Mouse (Mus musculus): ENCODE measurements around the gene Tradd.
A peak's percentile ranks its signal among the peaks of the same experiment; 100 is the strongest.

Tradd gene

DNA sequence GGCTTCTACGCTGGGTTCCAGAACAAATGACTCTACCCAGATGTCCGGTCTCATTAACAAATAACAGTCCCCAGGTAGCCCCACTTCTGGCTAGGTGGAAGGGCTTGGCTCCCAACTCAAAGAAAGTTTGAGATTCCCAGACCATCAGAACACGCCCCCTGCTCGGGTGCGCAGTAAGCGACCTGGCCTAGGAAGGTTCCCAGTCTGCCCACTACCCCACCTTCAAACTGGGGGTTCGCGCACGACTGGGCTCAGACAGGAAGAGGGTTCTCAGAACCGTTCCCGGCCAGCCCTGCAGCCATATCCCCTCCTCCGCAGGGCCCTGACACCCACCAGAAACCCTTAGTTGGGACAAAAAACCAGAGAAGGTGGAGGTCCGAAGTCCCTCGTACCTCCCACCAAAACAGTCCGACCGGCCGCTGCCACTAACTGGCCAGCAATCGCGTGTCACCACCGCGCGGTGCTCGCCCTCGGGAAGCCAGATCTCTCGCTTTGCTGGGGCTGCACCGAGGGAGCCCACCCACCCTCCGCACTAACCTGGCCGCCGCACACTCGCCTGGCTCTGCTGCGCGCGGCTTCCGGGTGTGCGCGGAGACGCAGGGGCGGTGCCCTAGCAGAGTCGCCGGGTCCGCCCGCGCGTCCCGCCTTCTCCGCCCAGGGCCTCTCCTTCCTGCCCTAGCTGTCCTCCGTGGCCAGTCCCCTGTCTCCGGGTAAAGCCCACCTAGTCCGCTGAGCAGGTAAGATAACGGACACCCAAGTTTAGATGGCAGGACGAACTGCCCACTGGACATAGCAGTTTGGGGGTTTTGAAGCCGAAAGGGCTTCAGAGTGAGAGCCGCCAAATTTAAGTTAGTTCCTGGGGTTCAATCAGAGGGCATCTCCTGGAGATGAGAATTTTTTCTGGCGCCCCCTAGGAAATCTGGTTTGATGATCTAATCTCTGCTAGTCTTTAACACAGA is at the start of gene Tradd, which contains the start of gene Fbxl8:
TSS of gene Tradd (minus strand) at position 586 of the 959 bp plus-strand sequence.
TSS of gene Fbxl8 (plus strand) at position 625 of the 959 bp plus-strand sequence.
- DNase-seq = peak; percentile 56

DNA sequence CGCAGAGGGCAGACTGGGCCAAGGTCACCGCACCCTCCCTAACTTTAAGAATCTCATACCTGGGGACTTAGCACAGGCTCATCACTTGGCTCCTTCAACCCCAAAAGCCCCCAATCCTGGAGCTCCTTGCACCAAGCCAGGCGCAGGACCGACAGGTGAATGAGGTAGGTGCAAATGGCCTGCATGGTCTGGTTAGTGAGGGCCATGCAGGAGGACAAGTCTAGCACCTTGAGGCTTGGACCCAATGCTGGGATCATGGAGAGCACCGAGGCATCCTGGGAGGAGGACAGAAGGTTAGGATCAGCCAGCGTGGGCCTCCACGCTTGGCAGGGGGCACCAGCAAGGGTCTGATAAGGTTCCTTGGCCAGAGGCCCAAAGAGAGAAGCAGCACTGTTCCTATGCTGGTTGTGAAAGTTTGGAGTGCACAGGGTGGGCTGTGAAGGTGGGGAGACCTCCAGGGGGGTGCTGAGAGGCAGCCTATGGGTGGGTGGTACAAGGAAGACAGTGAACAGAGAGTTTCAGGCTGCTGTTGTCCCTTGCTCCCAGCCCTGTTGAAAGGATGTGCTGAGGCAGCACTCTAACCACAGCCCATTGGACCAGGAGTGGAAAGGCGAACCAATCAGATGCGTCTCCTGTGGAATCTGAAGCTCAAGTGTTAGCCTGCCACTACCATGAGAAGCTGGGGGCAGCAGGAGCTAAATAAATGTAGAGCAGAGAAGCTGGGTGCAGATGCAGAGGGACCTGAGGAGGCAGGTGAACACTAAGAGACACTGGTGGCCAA is 49.4 kb upstream of the Tradd start:
- DNase-seq = no peak

DNA sequence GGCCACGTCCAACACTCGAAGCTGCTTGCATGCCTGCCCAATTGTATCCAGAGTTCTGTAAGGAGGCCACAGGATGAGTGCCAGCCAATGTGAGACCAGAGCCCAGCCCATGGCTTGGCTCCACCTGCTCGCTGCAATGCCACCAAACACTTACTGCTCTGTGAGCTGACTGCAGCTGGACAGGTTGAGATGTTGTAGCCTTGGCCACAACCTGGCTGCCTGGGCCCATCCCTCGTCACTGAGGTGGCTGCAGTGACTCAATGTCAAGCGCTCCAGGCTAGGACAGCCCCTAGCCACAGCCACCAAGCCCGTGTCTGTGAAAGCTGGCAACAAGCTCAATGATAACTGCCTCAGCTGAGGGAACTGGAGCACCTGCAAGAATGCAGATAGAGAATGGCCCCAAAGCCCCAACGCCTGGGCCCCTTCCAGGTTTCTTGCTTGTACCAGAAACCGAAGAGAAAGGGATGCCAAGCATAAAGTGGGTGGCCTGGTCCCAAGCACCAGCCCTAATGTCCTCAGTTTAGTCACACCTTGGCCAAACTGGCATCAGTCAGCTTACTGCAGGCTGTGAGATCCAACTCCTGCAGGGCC is 48.6 kb upstream of the Tradd start:
- DNase-seq = peak; percentile 39

DNA sequence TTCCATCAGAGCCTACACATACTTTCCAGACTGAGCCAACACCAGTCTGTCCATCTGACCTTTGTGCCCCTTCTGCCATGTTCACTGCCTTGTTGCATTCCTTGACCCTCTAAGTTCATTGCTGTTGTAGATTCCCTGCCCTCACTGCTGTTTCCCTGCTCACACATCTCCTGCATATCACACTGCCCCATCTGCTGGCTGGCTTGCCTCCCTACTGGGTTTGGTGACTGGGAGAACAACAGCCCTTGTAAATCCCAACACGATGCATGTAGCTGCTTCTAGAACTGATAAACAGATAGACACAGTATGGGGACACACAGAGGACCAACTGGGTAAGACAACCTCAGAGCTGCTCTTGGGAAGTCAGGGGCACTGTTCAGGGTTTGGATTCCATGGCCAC is 47.3 kb upstream of the Tradd start:
- DNase-seq = no peak

DNA sequence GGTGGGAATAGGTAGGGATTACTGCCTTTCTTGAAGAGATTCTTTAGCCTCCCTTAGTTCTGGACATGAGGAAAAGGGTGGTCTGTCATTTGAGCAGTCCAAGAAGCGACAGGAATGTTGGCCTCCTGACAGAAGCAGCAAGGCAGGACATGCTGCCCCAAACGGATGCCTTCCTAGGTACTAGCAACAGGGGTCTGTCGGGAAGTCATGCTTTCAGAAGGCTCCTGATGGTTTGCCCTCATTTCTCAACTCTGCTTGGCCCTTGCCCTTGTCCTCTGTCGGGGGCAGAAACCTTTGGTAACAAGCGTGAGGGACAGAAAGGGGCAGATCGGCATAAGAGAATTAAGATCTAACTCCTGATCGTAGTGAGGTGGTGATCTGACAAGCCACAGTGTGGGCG is 45.7 kb upstream of the Tradd start:
- DNase-seq = peak; percentile 49

DNA sequence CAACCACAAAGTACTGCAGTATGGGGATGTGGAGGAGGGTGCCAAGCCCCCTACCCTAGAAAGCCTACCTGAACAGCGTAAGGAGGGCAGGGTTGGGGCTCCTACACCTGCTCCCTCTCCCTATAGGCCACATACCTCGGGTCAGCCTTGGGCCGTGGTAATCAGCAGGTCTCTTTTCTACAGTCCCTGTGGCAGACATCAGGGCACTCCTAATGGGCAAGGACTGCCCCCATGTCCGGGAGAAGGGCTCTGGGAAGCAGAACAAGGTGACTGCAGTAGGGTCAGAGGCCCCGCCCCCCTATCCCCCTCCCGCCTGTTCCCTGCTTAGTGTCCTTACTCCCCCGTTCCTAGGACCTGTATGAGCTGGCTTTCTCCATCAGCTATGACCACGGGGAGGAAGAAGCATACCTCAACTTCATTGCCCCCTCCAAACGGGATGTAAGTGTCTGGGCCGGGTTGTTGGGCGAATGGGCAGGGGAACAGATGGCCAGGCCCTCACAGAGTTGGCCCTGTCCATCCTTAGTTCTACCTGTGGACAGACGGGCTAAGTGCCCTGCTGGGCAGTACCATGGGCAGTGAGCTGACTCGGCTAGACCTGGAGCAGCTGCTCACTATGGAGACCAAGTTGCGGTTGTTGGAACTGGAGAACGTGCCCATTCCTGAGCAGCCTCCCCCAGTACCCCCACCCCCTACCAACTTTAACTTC is 44.9 kb upstream of the Tradd start:
- peak; percentile 90 for DNase-seq

DNA sequence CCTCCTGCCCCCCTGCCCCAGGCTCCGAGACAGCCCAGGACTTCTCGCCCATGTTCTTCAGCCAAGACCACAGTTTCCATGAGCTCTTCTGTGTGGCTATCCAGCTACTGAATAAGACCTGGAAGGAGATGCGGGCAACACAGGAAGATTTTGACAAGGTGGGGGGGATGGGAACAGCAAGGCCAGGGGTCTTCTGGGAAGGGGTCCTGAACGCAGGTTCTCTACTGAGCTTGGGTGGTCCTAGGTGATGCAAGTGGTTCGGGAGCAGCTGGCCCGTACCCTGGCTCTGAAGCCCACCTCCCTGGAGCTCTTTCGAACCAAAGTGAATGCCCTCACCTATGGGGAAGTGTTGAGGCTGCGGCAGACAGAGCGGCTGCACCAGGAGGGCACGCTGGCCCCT is 44.0 kb upstream of the Tradd start:
- peak; percentile 36 for DNase-seq

DNA sequence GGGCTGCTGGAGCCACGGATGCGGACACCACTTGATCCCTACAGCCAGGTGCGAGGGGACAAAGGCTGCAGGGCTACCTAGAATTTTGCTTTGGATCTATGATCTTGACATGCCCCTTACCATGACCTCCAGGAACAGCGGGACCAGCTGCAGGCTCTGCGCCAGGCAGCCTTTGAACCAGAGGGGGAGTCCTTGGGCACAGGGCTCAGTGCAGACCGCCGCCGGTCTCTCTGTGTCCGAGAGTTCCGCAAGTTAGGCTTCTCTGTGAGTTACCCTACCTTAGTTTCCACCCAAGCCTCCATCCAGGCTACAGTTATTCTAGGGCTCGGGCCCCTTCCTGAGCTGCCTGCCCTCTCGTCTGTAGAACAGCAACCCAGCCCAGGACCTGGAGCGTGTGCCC is 43.3 kb upstream of the Tradd start:
- DNase-seq = peak; percentile 31

DNA sequence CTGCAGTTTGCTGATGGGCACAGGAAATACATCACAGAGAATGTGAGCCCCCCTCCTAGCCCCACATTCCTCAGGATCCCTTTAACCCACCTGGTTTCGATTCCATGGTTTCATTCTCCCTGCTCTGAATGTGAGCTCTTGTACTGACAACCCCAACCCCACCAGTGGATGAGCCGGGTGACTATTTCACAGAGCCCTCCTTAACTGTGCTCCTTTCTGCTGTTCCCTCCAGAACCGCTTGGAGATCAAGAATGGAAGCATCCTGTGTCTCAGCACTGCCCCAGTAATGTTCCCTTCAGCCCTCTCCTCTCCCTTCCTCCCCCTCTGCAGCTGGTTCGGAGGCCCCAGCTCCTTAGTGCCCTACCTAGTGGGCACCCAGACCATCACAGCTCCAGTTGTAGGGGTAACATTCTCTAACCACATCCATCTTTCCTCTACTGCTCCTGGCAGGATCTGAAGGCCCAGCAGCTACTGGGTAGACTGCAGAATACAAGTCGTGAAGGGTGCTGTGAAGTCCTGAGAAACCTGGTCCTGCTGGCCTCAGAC is 41.8 kb upstream of the Tradd start:
- peak; percentile 49 for DNase-seq

DNA sequence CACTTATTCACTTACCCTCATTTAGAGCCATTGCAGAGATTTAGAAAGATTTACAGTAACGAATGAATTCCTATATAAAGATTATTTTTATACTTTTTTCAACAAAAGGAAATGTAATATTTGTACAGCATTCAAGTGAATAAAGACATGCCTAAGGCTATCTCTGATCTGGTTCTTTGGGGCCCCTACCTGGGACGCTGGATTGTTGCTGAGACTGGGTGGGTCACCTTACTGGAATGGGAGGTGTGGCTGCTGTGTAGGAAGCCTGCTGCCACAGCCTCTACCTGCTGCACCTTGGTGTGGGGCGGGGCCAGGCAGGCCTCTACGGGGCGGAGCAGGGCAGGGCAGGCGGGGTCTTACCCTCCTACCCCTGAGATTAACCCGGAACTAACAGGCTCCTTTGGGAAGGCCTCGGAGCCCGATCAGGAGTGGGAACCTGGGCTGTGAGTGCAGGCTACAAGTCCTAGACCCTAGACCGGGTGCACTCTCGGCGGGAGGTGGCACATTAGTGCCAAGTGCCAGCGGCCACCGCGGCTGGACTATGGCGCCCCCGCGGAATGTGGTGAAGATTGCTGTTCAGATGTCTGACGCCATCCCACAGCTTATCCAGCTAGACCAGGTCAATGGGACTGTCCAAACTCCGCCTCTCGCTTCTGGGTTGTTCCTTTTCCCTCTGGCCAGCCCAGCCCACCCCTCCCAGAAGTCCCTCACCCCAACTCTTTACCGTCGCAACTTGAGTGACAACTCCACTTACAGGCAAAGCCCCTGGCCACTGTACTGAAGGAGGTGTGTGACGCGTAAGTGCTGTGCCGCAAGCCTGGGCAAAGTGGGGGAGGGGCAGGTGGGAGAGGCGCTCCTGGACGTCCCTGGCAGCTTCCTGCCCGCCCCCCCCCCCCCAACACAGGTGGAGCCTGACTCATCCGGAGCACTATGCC is 41.1 kb upstream of the Tradd start, which contains the start of gene Elmo3:
TSS of gene Elmo3 (plus strand) at position 391 of the 935 bp plus-strand sequence.
- peak; percentile 78 for DNase-seq

DNA sequence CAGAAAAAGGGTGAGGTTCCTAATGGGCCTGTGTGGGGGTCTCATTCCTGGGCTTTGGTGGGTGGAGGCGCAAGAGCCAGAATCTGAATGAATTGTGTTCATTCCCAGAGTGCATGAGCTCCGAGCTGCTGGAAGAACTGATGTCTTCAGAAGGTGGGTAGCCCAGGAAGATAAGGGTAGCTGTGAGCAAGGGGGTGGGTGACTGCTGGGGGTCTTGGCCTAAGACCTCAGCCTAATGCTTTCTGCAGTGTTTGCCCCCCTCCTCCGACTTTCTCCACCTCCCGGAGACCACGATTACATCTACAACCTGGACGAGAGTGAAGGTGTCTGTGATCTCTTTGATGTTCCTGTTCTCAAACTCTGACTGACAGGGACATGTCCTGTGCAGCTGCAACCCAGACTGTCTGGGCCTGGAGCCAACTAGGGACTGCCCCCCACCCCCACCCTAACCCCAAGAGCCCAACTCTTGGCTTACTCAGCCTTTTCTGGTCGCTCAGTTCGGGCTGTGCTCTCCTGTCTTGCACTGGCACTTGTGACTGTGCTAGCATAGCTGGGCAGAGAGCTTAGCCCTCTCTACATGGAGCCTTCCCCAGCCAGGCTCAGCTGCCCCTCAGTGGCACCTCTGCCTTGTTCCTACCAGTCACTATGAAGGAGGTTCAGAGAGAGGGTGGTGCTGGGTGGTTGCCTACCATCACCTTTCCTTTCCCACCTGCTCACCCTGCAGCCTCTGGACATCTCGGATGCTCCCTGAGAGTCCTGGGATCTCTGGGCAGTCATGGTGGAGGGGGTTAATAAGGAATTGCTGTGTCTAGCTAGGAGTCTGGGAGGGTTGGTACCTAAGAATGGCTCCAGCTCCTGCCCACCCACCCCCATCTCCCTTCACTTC is 40.2 kb upstream of the Tradd start:
- DNase-seq = no peak

DNA sequence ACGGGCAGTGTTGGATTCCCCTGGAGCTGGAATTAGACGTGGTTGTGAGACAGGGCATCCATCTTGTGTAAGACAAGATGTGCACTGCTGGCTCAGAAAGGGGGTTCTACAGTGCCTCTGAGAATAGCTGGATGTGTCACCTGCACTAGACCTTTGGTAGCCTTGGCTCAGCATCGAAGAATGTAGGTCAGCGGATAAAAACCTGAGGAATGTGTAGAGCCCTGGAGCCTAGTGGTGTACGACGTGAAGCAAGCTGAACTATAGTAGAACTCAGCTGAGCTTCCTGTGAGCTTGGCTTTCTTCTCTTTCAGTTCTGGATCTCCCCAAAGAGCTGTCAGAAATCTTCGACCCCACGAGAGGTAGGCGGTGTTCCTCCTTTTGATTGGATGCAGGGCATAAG is 39.5 kb upstream of the Tradd start:
- no peak for DNase-seq

DNA sequence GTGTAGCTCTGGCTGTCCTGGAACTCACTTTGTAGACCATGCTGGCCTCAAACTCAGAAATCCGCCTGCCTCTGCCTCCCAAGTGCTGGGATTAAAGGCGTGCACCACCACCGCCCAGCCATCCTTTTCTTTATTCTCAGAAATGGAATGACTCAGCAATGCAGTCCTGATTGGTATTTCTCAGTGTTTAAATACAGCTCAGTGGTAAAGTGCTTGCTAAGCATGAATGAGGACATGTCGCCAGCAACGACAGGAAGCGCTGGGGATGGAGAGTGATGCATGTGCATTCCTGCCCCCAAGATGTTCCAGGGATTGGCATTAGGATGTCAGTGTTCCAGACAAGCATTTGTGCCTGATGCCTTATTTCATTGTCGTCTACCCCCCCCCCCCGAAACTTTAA is 39.0 kb upstream of the Tradd start:
- no peak for DNase-seq

DNA sequence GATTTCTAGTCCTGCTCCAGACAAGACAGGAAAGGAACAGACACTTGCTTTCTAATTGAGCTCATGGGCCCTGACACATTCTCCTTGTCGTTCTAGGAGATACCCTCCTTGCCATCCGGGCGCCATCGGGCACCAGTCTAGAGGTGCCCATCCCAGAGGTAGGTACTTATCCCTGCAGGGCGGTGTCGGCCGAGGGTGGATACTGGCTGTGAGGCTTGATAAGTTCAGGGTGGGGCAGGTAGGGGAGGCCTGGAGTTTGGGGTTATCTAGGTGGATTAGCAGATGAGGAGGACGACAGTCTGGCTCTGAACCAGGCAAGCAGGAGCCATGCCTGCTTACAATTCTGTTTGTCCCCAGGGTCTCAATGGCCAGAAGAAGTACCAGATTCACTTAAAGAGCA is 35.6 kb upstream of the Tradd start:
- DNase-seq = no peak

DNA sequence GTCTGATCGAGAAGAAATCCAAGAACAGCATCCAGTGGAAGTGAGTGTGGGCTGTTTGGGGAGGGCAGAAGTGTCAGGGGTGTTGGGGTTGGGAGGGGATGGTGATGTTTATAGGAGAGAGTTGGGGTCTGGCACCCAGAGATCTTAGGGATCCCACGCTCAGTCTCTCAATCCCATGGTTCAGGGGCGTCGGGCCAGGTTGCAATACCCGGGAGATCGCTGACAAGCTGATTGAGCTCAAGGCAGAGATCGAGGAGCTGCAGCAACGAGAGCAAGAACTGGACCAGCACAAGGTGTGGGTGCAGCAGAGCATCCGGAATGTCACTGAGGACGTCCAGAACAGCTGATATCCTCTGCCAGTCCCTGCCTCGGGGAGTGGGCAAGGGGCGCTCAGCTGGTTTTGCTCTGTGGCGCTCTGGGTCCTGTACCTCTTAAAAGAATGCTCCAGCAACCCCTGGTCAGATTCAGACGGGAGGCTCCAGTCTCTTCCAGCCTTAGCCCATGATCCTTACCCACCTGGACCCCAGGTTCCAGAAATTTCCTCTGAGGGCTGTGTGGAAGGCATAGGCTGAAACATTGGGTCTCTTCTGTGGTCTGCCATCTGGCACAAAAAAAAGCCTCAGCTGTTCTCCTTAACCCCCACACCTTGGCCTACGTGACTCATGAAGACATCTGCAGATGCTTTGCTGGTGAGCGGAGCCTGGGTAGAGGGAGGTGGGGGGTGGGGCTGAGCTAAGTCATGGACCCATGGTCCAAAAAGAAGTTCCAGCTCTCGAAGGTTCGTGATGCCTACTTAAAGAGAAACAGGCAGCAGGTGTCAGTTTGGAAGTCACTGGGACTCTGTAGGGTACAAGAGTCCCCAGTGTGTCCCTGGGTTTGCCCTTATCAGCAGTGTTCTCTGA is 34.2 kb upstream of the Tradd start:
- no peak for DNase-seq

DNA sequence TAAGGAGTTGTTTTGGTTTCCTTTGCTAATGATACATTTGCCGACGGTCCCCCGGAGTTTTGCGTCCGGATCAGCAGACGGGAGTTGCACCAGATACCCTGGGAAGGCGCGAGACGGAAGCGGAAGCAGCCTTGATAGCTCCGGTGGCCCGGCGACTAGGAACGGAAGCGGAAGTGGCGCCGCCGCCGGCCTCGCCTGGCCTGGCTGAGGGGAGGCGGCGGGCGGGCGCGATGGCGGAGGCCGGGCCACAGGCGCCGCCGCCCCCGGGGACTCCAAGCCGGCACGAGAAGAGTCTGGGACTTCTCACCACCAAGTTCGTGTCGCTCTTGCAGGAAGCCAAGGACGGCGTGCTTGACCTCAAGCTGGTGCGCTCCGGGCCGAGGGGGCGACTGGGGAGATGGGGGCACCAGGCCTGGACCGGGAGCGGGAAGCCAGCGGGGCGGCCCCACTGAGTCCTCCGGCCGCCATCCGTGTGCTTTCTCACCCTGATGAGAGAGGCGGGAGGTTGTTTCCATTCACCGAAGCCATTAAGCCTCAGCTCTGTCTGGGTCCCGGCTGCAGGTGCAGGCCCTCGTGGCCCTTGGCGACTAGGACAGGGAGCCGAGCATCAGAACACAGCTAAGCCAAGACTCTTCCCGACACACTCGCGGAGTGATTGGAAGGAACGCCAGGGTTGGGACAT is 33.2 kb upstream of the Tradd start, which contains the start of gene E2f4:
TSS of gene E2f4 (plus strand) at position 153 of the 682 bp plus-strand sequence.
- DNase-seq = peak; percentile 88

DNA sequence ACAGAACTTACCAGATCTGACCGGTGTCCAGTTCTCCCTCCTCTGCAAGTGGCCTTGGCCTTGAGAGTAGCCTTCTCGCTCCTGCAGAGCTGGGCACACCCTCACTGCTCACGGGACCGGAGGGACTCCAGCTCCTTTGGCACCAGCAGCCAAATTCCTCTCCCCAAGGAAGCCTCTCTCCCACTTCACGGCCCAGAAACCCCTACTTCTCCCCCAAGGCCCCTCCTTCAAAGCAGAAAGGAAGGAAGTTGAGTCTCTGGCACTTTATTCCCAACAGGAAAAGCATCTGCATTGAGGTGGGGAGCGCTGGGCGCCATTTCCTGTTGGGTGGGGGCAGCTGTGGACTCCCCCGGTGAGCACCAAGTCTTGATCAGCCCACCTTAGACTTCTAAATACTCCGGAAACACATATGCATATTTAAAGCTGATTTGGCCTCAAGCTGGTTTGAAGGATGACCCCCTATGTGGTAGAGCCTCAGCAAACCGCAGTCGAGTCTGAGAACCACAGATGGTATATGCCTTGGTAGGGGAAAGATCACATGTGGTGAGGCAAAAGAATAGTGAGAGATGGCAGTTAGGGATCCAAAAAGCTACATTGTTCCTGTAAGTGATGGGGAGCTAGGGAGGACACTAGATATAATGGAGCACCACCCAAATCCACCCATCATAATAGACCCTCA is 31.6 kb upstream of the Tradd start, which contains the start of gene Exoc3l:
TSS of gene Exoc3l (minus strand) at position 207 of the 679 bp plus-strand sequence.
- no peak for DNase-seq

DNA sequence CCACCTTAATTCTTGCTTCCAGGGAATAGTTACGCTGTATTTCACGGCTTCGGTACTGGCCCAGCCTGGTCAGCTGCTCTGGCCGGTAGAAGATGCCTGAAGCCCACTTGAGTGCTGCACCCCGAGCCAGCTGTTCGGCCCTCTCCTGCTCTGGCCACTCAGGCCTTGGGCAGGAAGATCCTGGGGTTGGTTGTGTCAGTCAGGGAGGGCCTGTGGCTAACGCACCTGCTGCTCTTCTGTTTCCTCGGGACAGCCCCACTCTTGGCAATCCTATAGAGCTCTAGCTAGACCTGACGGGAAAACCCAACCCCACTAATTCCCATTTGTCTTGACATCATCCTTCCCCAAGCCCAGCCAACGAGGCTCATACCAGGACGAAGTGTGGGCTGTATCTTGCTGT is 30.8 kb upstream of the Tradd start:
- DNase-seq = no peak

Measured in cerebellum, adult 8-10 months (tissue).